Mouse (Mus musculus): ENCODE measurements at regions not wholly inside any gene's neighbourhood (a gene's known extent, or its start where the extent isn't known, plus 50 kb on each side); places are given as distances from the start of the nearest gene placed in this dataset.

GRCm38 (mm10) chr13:10526470-10527207 is 166.0 kb upstream of the Chrm3 start:
- TF ChIP-seq CTCF (IDR thresholded peaks at IDR 0.05; ENCODE audit: borderline replicate concordance, insufficient read depth, low read depth, low read length) (no peak), POLR2A (IDR thresholded peaks at IDR 0.05; ENCODE audit: borderline replicate concordance, insufficient read depth, low read length) (no peak)
- Histone ChIP-seq H3K4me1 (ENCODE audit: control insufficient read depth, insufficient read depth, low read length) (no peaks in the 10 kb centered on the region), H3K27ac (ENCODE audit: insufficient read depth, low read length) (no peak overlapping the region), H3K27me3 (ENCODE audit: control insufficient read depth, insufficient read depth, low read length) (no peaks in the 10 kb centered on the region), H3K4me3 (replicated peaks; ENCODE audit: insufficient read depth, low read depth, low read length) (no peak overlapping the region)
- 47% methylated on average over 5 of the region's 5 CpGs for WGBS
- DNase-seq, result no peak

DNA sequence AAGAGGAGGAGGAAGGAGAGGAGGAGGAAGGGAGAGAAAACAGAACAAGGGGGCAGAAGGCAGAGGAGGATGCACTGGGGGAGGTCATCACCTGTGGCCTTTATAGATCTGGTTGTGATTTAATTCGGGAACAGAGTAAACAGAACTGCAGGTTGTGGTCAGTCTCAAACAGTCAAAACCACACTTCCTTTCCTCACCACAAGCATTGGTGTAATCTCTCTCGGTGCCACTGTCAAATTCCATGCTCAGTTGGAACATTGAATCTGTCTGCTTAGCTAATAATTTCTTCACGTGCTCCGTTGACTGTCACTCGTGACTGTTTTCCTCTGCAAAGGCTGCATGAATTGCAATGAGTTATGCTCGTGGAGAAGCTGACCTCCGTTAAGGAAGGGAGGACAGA is 143.6 kb upstream of the Chrm3 start:
- Histone ChIP-seq H3K4me3 (replicated peaks; ENCODE audit: insufficient read depth, low read depth, low read length) (no peak overlapping the region), H3K4me1 (ENCODE audit: control insufficient read depth, insufficient read depth, low read length) (no peaks in the 10 kb centered on the region), H3K27ac (ENCODE audit: insufficient read depth, low read length) (no peak overlapping the region), H3K27me3 (ENCODE audit: control insufficient read depth, insufficient read depth, low read length) (no peaks in the 10 kb centered on the region)
- WGBS, result 35% methylated on average over 7 of the region's 7 CpGs
- TF ChIP-seq CTCF (IDR thresholded peaks at IDR 0.05; ENCODE audit: borderline replicate concordance, insufficient read depth, low read depth, low read length) (no peak), POLR2A (IDR thresholded peaks at IDR 0.05; ENCODE audit: borderline replicate concordance, insufficient read depth, low read length) (no peak)
- DNase-seq, result no peak

DNA sequence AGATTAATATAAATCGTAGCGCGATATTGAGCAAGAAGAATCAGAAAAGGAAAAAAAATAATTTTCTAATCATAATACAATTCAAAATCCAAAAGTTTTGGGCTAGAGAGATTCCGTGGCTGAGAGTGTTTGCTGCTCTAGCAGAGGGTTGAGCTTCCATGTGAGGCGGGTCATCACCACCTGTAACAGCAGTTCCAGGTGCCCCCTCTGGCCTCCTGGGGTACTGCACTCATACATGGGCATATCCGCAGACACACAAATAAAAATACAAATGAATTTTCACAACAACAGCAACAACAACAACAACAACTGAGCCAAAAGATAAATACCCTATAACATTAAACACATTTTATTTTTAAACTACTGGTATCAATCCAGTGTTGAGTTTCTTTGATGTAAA is 94.7 kb upstream of the Chrm3 start:
- DNase-seq, result no peak
- Histone ChIP-seq H3K27me3 (ENCODE audit: control insufficient read depth, insufficient read depth, low read length) (no peaks in the 10 kb centered on the region), H3K27ac (ENCODE audit: insufficient read depth, low read length) (no peak overlapping the region), H3K4me3 (replicated peaks; ENCODE audit: insufficient read depth, low read depth, low read length) (no peak overlapping the region), H3K4me1 (ENCODE audit: control insufficient read depth, insufficient read depth, low read length) (no peaks in the 10 kb centered on the region)
- TF ChIP-seq CTCF (IDR thresholded peaks at IDR 0.05; ENCODE audit: borderline replicate concordance, insufficient read depth, low read depth, low read length), result no peak
- TF ChIP-seq POLR2A (IDR thresholded peaks at IDR 0.05; ENCODE audit: borderline replicate concordance, insufficient read depth, low read length), result no peak
- 94% methylated on average over 6 of the region's 6 CpGs for WGBS

DNA sequence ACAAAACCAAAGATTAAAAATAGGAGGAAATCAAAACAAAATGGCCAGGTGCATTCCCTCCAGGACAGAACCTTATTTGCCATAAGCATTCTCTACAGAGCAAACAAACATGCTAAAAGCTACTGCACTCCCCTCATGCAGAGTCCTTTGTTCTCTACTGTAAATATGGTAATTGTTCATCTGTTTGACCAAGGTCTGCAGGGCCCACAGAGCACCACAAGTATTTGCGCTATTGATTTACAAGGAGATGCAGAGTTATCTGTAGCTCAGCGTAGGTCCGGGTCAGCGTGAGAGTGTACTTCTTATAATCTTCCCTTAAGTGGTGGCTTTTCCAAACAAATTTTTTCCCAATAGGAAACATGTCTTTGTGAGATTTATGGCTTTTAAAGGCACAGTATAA is 94.0 kb upstream of the Chrm3 start:
- Histone ChIP-seq H3K27ac (ENCODE audit: insufficient read depth, low read length) (no peak overlapping the region), H3K27me3 (ENCODE audit: control insufficient read depth, insufficient read depth, low read length) (no peaks in the 10 kb centered on the region), H3K4me1 (ENCODE audit: control insufficient read depth, insufficient read depth, low read length) (no peaks in the 10 kb centered on the region), H3K4me3 (replicated peaks; ENCODE audit: insufficient read depth, low read depth, low read length) (no peak overlapping the region)
- TF ChIP-seq POLR2A (IDR thresholded peaks at IDR 0.05; ENCODE audit: borderline replicate concordance, insufficient read depth, low read length) (no peak), CTCF (IDR thresholded peaks at IDR 0.05; ENCODE audit: borderline replicate concordance, insufficient read depth, low read depth, low read length) (no peak)
- DNase-seq, result no peak
- WGBS, result 93% methylated on average over 4 of the region's 4 CpGs

- no peaks in the 10 kb centered on the region for H3K27me3 ChIP-seq (ENCODE audit: control insufficient read depth, insufficient read depth, low read length)
- no peak for TF ChIP-seq CTCF (IDR thresholded peaks at IDR 0.05; ENCODE audit: borderline replicate concordance, insufficient read depth, low read depth, low read length)
- no peak for TF ChIP-seq POLR2A (IDR thresholded peaks at IDR 0.05; ENCODE audit: borderline replicate concordance, insufficient read depth, low read length)
- no peaks in the 10 kb centered on the region for H3K4me1 ChIP-seq (ENCODE audit: control insufficient read depth, insufficient read depth, low read length)
- WGBS, result 24% methylated on average over 3 of the region's 3 CpGs
- H3K27ac ChIP-seq (ENCODE audit: insufficient read depth, low read length), result no peak overlapping the region
- H3K4me3 ChIP-seq (replicated peaks; ENCODE audit: insufficient read depth, low read depth, low read length), result no peak overlapping the region
- DNase-seq, result no peak
Measured at GRCm38 (mm10) chr13:10451057-10451456, 90.4 kb upstream of the Chrm3 start.

DNA sequence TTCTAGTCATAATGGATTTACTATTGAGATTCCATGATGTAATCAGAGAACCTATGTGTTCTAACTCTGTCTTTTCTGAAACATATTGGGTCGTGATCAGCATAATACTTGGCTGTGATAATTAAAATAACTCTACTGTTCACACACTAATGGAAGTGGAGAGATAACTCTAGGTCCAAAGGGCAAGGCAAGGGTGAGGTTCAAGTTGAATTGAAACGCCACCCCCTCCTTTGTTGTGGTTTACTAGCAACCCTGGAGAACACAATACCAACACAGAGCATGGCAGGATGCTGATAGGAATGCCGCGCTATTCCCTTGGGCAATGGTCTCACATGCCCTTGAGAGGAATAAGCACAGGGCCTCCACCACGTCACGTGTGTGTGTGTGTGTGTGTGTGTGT is 88.9 kb upstream of the Chrm3 start:
- TF ChIP-seq POLR2A (IDR thresholded peaks at IDR 0.05; ENCODE audit: borderline replicate concordance, insufficient read depth, low read length), result no peak
- no peak for TF ChIP-seq CTCF (IDR thresholded peaks at IDR 0.05; ENCODE audit: borderline replicate concordance, insufficient read depth, low read depth, low read length)
- H3K4me3 ChIP-seq (replicated peaks; ENCODE audit: insufficient read depth, low read depth, low read length), result no peak overlapping the region
- H3K27ac ChIP-seq (ENCODE audit: insufficient read depth, low read length), result no peak overlapping the region
- no peak for DNase-seq
- 91% methylated on average over 6 of the region's 6 CpGs for WGBS
- H3K27me3 ChIP-seq (ENCODE audit: control insufficient read depth, insufficient read depth, low read length), result no peaks in the 10 kb centered on the region
- no peaks in the 10 kb centered on the region for H3K4me1 ChIP-seq (ENCODE audit: control insufficient read depth, insufficient read depth, low read length)

DNA sequence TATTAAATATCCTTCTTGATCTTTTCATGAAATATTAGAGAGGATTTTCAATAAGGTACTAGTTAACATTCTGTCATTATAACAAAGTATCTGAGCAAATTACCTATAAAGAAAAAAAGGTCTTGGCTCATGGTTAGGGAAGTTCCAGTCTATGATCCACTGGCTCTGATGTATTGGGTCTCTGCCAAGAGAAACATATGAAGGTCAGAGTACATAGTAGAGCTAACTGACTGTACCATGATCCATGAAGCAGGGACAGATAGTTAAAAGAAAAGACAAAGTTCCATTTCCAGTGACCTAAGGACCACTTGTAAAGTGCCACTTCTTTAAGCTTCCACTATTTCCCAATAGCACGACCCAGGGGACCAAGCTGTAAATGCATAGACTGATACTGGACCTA is 87.2 kb upstream of the Chrm3 start:
- TF ChIP-seq CTCF (IDR thresholded peaks at IDR 0.05; ENCODE audit: borderline replicate concordance, insufficient read depth, low read depth, low read length) (no peak), POLR2A (IDR thresholded peaks at IDR 0.05; ENCODE audit: borderline replicate concordance, insufficient read depth, low read length) (no peak)
- 91% methylated on average over 1 of the region's 1 CpGs for WGBS
- DNase-seq, result no peak
- Histone ChIP-seq H3K27me3 (ENCODE audit: control insufficient read depth, insufficient read depth, low read length) (no peaks in the 10 kb centered on the region), H3K4me3 (replicated peaks; ENCODE audit: insufficient read depth, low read depth, low read length) (no peak overlapping the region), H3K27ac (ENCODE audit: insufficient read depth, low read length) (no peak overlapping the region), H3K4me1 (ENCODE audit: control insufficient read depth, insufficient read depth, low read length) (no peaks in the 10 kb centered on the region)

DNA sequence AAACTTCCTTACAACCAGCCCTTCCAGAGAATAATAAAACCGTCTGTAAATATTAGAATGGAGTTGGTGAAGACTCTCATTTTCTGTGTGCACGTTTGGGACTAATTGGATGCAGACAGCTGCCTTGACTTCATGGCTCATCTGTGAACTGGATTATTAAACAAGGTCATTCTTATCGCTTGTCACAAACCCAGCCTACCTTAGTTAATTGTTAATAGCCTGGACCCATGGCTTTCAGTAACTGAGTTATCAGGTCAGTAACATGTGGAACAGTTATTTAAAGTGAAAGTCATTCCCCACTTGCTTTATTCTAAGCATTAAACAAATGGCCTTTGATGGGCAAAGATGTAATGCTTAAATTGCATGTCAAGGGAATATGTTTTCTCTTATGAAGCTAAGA is 85.0 kb upstream of the Chrm3 start:
- DNase-seq, result no peak
- TF ChIP-seq CTCF (IDR thresholded peaks at IDR 0.05; ENCODE audit: borderline replicate concordance, insufficient read depth, low read depth, low read length) (no peak), POLR2A (IDR thresholded peaks at IDR 0.05; ENCODE audit: borderline replicate concordance, insufficient read depth, low read length) (no peak)
- no peaks in the 10 kb centered on the region for H3K27me3 ChIP-seq (ENCODE audit: control insufficient read depth, insufficient read depth, low read length)
- no peaks in the 10 kb centered on the region for H3K4me1 ChIP-seq (ENCODE audit: control insufficient read depth, insufficient read depth, low read length)
- WGBS, result 56% methylated on average over 3 of the region's 3 CpGs
- H3K27ac ChIP-seq (ENCODE audit: insufficient read depth, low read length), result no peak overlapping the region
- H3K4me3 ChIP-seq (replicated peaks; ENCODE audit: insufficient read depth, low read depth, low read length), result no peak overlapping the region

All from cerebellum, adult 2 months (tissue).